Mouse (Mus musculus) kidney, embryonic 15.5 days (tissue): ENCODE results near the gene Pik3r1. TPM values are rescaled to one million over a fixed set of nuclear protein-coding genes. Genes with fewer than 3 reads are reported as not detected.

Source experiments
- ATAC-seq: fragments of 200-750 bp; cut with Nextera tagmentation; replicated peaks from 2 replicates; pipeline ENCODE4 v1.8.0; 2017; ENCODE audit warnings: moderate TSS enrichment; ENCODE audit not compliant: low FRiP score
- H3K27ac ChIP-seq: fragments of 300-500 bp; sonication (generic); 2 replicates; pipeline ENCODE4 v1.5.1; 2015; ENCODE audit warnings: mild to moderate bottlenecking, inconsistent platforms
- H3K27me3 ChIP-seq: fragments of 300-500 bp; sonication (generic); 2 replicates; pipeline ENCODE4 v1.6.1; 2015; ENCODE audit warnings: inconsistent platforms
- H3K36me3 ChIP-seq: fragments of 300-500 bp; sonication (generic); 2 replicates; pipeline ENCODE4 v1.6.1; 2015; ENCODE audit warnings: inconsistent platforms
- H3K4me1 ChIP-seq: fragments of 300-500 bp; sonication (generic); 2 replicates; pipeline ENCODE4 v1.6.1; 2015; ENCODE audit warnings: inconsistent platforms
- H3K4me2 ChIP-seq: fragments of 300-500 bp; sonication (generic); 2 replicates; pipeline ENCODE4 v1.6.1; 2015; ENCODE audit warnings: moderate library complexity, mild to moderate bottlenecking, inconsistent platforms
- H3K4me3 ChIP-seq: fragments of 300-500 bp; sonication (generic); replicated peaks from 2 replicates; pipeline ENCODE4 v1.5.1; 2015; ENCODE audit warnings: mild to moderate bottlenecking, inconsistent platforms
- H3K9ac ChIP-seq: fragments of 300-500 bp; sonication (generic); 2 replicates; pipeline ENCODE4 v1.6.1; 2015; ENCODE audit warnings: mild to moderate bottlenecking, inconsistent platforms
- H3K9me3 ChIP-seq: fragments of 300-500 bp; sonication (generic); replicated peaks from 2 replicates; pipeline ENCODE4 v1.6.1; 2016; ENCODE audit warnings: inconsistent platforms
- WGBS: fragments of 180-500 bp; shearing (Covaris S2); methylation state at CpG from one replicate; pipeline ENCODE4 v1.1.7; 2015; ENCODE audit warnings: mixed read lengths; 5-methylcytosine and 5-hydroxymethylcytosine counted together
- polyA plus RNA-seq: library from polyadenylated mRNA; unstranded; fragments of >200 nt; fragmentation: Nextera tagmentation; extraction: Ambion mirVana; gene quantifications from 2 replicates; pipeline ENCODE4 v1.2.1, GENCODE M21; 2015

Gene Pik3r1
- polyA plus RNA-seq, 1 experiment from 2014 or later, result 40.3 TPM

GRCm38 (mm10) chr13:101746012-101746595 lies 21.9 kb downstream of the Pik3r1 start:
- H3K4me3 ChIP-seq, result no peak overlapping the region
- ATAC-seq, result no peak
- no peaks in the 10 kb centered on the region for H3K27me3 ChIP-seq
- H3K9ac ChIP-seq, result no peak overlapping the region
- H3K4me2 ChIP-seq, result no peak overlapping the region
- no peak overlapping the region for H3K27ac ChIP-seq
- WGBS, result 79% methylated on average over 8 of the region's 8 CpGs
- no peaks in the 10 kb centered on the region for H3K9me3 ChIP-seq
- peaks cover 29% of the 10 kb centered on the region for H3K4me1 ChIP-seq
- no peaks in the 10 kb centered on the region for H3K36me3 ChIP-seq

DNA sequence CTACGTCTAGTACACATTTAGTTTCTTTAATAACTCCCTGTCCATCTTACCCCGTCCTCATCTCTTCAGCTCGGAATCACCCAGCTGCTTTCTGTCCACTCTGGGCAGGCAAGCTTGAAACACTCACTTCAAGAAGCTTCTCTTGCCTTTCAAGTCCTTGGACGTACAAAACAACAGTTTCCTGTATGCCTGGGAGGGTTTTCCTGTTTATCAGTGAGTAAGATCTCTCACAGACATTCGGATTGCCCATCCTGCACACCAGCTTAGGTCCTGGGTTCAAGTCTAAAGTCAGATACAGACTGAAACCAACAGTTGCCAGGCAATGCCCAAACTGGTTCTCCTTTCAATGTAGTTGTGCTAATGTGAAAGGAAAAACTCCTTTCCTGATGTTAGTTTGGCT lies 23.1 kb downstream of the Pik3r1 start:
- H3K4me1 ChIP-seq, result peaks cover 39% of the 10 kb centered on the region
- no peak overlapping the region for H3K4me2 ChIP-seq
- no peak overlapping the region for H3K4me3 ChIP-seq
- no peak for ATAC-seq
- WGBS, result 48% methylated on average over 5 of the region's 5 CpGs
- H3K36me3 ChIP-seq, result no peaks in the 10 kb centered on the region
- H3K9me3 ChIP-seq, result no peaks in the 10 kb centered on the region
- no peak overlapping the region for H3K27ac ChIP-seq
- no peak overlapping the region for H3K9ac ChIP-seq
- no peaks in the 10 kb centered on the region for H3K27me3 ChIP-seq

DNA sequence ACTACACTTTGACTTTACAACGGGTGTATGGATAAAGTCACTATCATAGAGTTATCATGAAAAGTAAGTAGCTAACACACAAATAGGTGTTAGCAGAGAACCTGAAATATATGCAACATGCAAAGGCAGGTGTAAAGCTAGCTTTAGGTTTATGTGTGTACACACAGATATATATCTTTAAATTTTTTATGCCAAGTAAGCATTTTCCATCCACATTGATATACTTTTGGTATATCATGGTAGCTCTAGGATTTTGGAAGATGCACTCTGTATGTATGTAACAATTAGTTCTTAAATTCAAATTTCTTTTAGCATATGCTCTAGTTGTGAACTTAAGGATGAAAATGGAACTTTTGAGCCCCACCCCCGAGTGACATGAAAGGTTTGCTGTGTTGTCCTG lies 24.0 kb downstream of the Pik3r1 start:
- H3K4me2 ChIP-seq, result no peak overlapping the region
- H3K4me1 ChIP-seq, result peaks cover 45% of the 10 kb centered on the region
- H3K36me3 ChIP-seq, result no peaks in the 10 kb centered on the region
- no peak overlapping the region for H3K27ac ChIP-seq
- H3K9me3 ChIP-seq, result no peaks in the 10 kb centered on the region
- WGBS, result 82% methylated on average over 2 of the region's 2 CpGs
- H3K4me3 ChIP-seq, result no peak overlapping the region
- ATAC-seq, result no peak
- no peak overlapping the region for H3K9ac ChIP-seq
- H3K27me3 ChIP-seq, result no peaks in the 10 kb centered on the region

DNA sequence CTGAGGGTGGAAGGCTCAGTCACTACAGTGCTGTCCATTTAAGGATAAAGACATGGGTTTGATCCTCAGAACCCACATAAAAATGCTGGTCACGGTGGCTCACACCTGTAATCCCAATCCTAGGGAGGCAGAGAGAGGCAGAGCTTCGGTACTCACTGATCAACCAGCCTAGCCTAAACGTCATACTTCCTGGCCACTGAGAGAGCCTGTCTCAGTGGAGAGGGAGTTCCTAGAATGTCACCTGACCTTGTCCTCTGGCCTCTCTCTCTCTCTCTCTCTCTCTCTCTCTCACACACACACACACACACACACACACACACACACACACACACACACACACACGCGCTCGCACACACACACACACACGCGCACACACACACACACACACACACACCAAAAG lies 24.8 kb downstream of the Pik3r1 start:
- WGBS, result 51% methylated on average over 5 of the region's 8 CpGs
- H3K4me3 ChIP-seq, result no peak overlapping the region
- H3K4me2 ChIP-seq, result no peak overlapping the region
- H3K27me3 ChIP-seq, result no peaks in the 10 kb centered on the region
- peaks cover 52% of the 10 kb centered on the region for H3K4me1 ChIP-seq
- H3K36me3 ChIP-seq, result no peaks in the 10 kb centered on the region
- H3K27ac ChIP-seq, result no peak overlapping the region
- no peak for ATAC-seq
- H3K9me3 ChIP-seq, result no peaks in the 10 kb centered on the region
- H3K9ac ChIP-seq, result no peak overlapping the region

- Histone ChIP-seq H3K36me3 (no peaks in the 10 kb centered on the region), H3K9me3 (no peaks in the 10 kb centered on the region), H3K9ac (no peak overlapping the region), H3K27ac (peak overlapping the region; percentile 41), H3K27me3 (no peaks in the 10 kb centered on the region), H3K4me2 (no peak overlapping the region), H3K4me3 (no peak overlapping the region), H3K4me1 (peaks cover 54% of the 10 kb centered on the region)
- no peak for ATAC-seq
- WGBS, result 55% methylated on average over 6 of the region's 6 CpGs
Measured at GRCm38 (mm10) chr13:101742596-101742995, 25.4 kb downstream of the Pik3r1 start.

DNA sequence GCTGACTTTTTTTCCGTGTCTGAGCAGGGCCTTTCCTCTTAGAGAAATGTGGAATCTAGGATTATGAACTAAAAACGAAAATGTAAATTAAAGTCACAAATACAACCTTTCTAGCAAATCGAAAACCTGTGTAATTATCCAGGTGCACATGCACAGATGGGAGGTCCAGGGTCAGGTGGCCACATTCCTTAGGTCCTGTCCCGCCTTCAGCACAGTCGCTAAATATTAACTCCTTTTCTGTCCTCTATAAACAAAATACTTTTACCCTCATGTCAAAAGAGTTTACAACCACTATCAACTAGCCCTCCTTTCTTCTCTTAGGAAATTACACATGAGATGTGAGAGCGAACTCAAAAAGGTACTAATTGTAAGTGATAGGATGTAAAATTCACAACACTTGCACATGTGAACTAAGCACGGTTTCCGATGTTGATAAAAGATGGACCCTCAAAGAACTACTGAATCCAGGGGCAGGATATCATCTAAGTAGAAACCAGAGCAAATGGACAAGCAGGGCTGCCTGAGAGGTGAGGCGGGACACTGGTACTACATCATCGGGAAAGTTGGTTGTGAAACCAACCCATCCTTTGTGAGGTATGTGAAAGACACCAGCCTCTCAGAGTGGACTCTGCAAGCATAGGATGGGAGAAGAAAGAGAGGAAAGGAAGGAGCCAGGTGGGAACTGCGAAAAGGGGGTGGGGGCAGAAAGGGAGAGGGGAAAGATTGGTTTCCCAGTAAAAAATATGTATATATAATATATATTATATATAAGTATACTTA lies 26.3 kb downstream of the Pik3r1 start:
- Histone ChIP-seq H3K9me3 (no peaks in the 10 kb centered on the region), H3K4me2 (no peak overlapping the region), H3K4me1 (peaks cover 60% of the 10 kb centered on the region), H3K27ac (0 out of 2 replicates have a peak overlapping the region, but pooled peaks have one; percentile 13), H3K4me3 (no peak overlapping the region), H3K9ac (no peak overlapping the region), H3K27me3 (no peaks in the 10 kb centered on the region), H3K36me3 (no peaks in the 10 kb centered on the region)
- 80% methylated on average over 11 of the region's 11 CpGs for WGBS
- no peak for ATAC-seq

DNA sequence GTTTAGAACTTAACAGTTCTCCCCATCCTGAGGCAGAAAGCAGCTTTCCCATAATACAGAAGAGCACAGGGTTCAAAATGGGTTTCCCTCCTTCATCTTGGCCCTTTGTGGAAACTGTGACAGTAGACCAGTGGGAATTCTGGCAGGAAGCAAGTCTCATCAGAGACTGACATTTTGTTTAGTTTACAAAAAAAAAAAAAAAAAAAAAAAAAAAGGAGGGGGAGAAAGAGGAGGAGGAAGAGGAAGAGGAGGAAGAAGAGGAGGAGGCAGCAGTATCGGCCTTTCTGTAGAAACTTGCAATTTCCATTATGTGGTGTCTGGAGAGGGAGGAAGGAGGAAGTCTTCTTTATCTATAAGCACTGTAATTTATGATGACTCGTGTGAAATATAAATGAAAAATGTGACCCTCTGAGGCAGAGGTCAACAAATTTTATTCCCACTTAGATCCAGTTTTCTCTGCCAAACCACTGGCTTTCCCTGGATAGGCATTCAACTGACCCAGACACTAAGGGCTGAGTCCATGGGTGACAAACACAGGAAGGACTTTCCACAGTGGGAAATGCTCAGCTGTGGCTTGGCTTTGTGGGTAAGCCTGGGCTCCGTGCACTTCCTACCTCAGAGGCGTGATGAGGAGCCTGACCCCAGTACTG lies 28.2 kb downstream of the Pik3r1 start:
- Histone ChIP-seq H3K4me2 (no peak overlapping the region), H3K36me3 (no peaks in the 10 kb centered on the region), H3K4me1 (peaks cover 69% of the 10 kb centered on the region), H3K27me3 (no peaks in the 10 kb centered on the region), H3K27ac (peak overlapping the region; percentile 64), H3K4me3 (no peak overlapping the region), H3K9me3 (no peaks in the 10 kb centered on the region), H3K9ac (no peak overlapping the region)
- ATAC-seq, result 0 out of 2 replicates have a peak, but pooled peaks have one; percentile 52
- 53% methylated on average over 4 of the region's 4 CpGs for WGBS

GRCm38 (mm10) chr13:101738769-101739168 lies 29.2 kb downstream of the Pik3r1 start:
- no peak overlapping the region for H3K4me2 ChIP-seq
- 75% methylated on average over 6 of the region's 6 CpGs for WGBS
- no peaks in the 10 kb centered on the region for H3K36me3 ChIP-seq
- ATAC-seq, result no peak
- peak overlapping the region; percentile 56; the same call in 1 of the 2 replicates for H3K27ac ChIP-seq
- H3K4me1 ChIP-seq, result peaks cover 65% of the 10 kb centered on the region
- H3K9ac ChIP-seq, result no peak overlapping the region
- H3K9me3 ChIP-seq, result no peaks in the 10 kb centered on the region
- H3K27me3 ChIP-seq, result no peaks in the 10 kb centered on the region
- no peak overlapping the region for H3K4me3 ChIP-seq

DNA sequence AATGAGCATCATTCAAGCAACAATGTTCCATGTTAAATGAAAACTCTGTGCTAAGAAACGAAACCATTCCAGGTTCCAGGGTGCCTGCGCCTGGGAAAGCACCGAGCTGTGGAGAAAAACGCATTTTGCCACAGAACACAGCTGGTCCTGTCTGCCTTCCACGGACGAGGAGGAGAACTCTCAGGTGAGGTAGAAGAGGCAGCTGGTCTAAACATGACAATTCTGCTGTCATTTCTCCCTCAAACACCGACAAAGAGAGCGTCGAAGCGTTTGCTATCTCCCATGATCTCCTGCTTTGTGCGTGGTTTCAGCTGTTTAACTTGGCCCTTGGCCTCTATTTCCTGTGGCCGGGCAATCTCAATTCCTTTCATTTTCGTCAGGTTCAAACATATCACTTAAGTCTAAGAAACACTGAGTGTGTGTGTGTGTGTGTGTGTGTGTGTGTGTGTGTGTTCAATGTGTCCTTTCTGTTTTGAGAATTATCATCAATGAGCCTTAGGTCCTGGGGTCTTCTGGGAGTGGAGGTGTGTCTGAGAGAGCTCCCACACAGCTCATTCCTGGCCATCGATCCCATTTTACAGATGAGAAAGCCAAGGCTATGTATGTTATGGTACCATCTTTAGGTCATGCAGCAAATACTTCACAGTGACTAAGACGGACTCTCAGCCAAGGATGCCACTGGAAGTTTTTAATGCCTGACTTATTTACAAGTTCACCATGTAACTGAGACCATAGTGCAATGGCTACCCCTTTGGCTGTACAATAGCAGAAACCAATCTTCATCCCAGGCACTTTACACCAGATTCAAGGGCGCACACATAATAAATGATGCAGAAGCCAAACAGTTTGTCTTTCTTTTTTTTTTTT lies 31.3 kb downstream of the Pik3r1 start:
- no peak overlapping the region for H3K9ac ChIP-seq
- ATAC-seq, result no peak
- no peaks in the 10 kb centered on the region for H3K9me3 ChIP-seq
- 62% methylated on average over 16 of the region's 16 CpGs for WGBS
- H3K4me2 ChIP-seq, result no peak overlapping the region
- H3K4me1 ChIP-seq, result peaks cover 68% of the 10 kb centered on the region
- no peak overlapping the region for H3K27ac ChIP-seq
- H3K4me3 ChIP-seq, result no peak overlapping the region
- no peaks in the 10 kb centered on the region for H3K36me3 ChIP-seq
- H3K27me3 ChIP-seq, result no peaks in the 10 kb centered on the region

DNA sequence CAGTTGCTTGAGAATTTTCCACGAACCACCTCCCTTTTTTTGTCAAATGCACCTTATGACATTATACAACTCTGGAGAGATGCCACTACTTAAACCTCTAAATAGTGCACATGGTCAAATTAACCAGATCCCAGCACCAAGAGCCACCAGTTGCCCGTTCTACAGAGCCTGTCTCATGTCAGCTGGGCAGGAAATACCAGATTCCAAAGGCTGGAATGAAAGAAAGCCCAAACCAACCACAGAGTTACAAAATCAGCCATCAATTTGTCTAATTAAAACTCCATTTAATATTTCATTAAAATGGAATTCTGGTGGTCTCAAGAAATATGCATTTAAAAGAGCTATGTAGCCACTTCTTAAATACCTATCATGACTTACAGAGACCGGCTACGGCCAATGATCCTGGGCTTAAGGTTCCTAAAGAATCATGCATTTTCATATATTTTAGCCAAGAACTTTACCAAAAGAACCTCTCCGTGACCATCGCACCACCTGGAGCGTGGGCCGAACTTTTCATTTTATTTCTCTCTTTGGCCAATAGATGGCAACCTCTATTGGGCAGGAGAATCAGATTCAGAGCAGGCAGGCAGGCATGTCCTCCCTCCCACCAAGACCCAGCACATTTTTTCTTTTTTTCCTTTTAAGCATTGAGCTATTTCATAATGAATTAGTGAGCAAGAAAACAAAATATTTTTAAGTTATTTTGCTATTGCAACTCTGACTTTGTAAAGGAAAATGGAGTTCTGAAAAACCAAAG lies 32.5 kb downstream of the Pik3r1 start:
- 66% methylated on average over 8 of the region's 8 CpGs for WGBS
- ATAC-seq, result no peak
- Histone ChIP-seq H3K4me3 (no peak overlapping the region), H3K4me2 (no peak overlapping the region), H3K4me1 (peaks cover 61% of the 10 kb centered on the region), H3K9ac (no peak overlapping the region), H3K9me3 (no peaks in the 10 kb centered on the region), H3K27ac (no peak overlapping the region), H3K27me3 (no peaks in the 10 kb centered on the region), H3K36me3 (no peaks in the 10 kb centered on the region)

GRCm38 (mm10) chr13:101734227-101734626 lies 33.8 kb downstream of the Pik3r1 start:
- Histone ChIP-seq H3K9ac (no peak overlapping the region), H3K27me3 (no peaks in the 10 kb centered on the region), H3K9me3 (no peaks in the 10 kb centered on the region), H3K27ac (no peak overlapping the region), H3K4me1 (peaks cover 63% of the 10 kb centered on the region), H3K36me3 (no peaks in the 10 kb centered on the region), H3K4me3 (no peak overlapping the region), H3K4me2 (no peak overlapping the region)
- WGBS, result 82% methylated on average over 7 of the region's 7 CpGs
- no peak for ATAC-seq
